Mouse (Mus musculus): ENCODE data around the gene Cartpt. TPM values are rescaled to one million over a fixed set of nuclear protein-coding genes. Genes with fewer than 3 reads are reported as not detected.
"Not testable (repeated sequence)": the region's sequence is repeated elsewhere in the genome, so short reads cannot be mapped to it uniquely, and the experiment has no call there.

Gene Cartpt
- polyA plus RNA-seq, 1 experiment from 2014 or later, result 5.3 TPM

DNA sequence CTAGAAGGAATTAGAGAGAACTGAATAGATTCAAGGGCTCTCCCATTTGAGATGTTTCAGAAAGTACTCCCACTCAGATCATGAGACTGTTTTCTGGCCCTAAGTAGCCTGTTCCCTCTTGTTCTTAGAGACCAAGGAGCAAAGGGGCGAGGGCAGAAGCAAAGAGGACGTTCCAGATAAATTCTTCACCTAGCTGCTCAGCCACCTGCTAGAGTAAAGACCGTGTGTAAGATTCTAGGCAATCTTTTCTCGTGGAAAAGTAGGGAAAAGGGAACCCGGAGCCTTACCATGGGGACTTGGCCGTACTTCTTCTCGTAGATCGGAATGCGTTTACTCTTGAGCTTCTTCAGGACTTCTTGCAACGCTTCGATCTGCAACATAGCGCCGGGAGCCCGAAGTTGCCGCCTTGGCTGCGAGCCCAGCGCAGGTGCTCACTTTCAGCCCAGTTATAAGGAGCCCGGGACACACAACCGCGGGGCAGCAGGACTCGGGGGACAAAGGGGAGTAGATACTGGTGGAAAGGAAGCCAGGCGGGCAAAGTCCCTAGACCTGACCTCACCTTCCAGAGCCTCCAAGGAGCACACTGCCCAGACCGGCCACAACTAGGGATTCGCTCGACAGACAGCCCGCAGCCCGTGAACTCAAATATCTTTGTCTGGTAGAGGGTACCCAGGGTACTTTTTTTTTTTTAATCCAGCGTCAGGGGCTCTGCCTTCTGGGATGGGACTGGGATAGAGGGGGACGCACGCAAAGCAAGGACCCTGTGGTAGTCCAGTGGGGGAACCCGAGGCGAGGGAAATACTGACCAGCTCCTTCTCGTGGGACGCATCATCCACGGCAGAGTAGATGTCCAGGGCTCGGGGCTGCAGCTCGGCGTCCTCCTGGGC lies 978 bp downstream of the Cartpt start:
- H3K27me3 ChIP-seq, result peaks cover 45% of the 10 kb centered on the region
- H3K36me3 ChIP-seq, result no peaks in the 10 kb centered on the region
- no peak overlapping the region for H3K9ac ChIP-seq
- 5% methylated on average over 38 of the region's 38 CpGs for WGBS
- peaks cover 13% of the 10 kb centered on the region for H3K4me1 ChIP-seq
- ATAC-seq (ENCODE audit: insufficient number of reproducible peaks, low FRiP score, low TSS enrichment, low read depth), result no peak
- H3K4me2 ChIP-seq (replicated peaks), result peak overlapping the region; percentile 32
- no peaks in the 10 kb centered on the region for H3K9me3 ChIP-seq (replicated peaks)
- peak overlapping the region; percentile 21 for H3K4me3 ChIP-seq (replicated peaks)
- no peak overlapping the region for H3K27ac ChIP-seq (replicated peaks)

DNA sequence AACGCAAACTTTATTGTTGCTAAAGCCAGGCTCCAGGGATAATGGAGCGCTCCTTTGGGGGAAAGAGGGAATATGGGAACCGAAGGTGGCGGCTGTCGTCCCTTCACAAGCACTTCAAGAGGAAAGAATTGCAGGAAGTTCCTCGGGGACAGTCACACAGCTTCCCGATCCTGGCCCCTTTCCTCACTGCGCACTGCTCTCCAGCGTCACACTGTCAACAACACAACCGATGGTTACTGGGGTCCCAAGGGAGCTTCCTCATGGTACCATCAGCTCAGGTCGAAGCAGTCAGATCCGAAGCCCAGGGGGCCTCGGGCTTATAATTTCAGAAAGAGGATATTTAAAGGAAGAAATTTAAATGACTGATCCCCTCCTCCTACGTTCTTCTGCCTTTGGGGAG lies 2.1 kb downstream of the Cartpt start:
- Histone ChIP-seq H3K4me1 (peaks cover 13% of the 10 kb centered on the region), H3K36me3 (no peaks in the 10 kb centered on the region), H3K4me2 (replicated peaks) (no peak overlapping the region), H3K27ac (replicated peaks) (no peak overlapping the region), H3K9ac (no peak overlapping the region), H3K9me3 (replicated peaks) (no peaks in the 10 kb centered on the region), H3K4me3 (replicated peaks) (no peak overlapping the region), H3K27me3 (peaks cover 45% of the 10 kb centered on the region)
- ATAC-seq (ENCODE audit: insufficient number of reproducible peaks, low FRiP score, low TSS enrichment, low read depth), result no peak
- WGBS, result 16% methylated on average over 14 of the region's 14 CpGs

DNA sequence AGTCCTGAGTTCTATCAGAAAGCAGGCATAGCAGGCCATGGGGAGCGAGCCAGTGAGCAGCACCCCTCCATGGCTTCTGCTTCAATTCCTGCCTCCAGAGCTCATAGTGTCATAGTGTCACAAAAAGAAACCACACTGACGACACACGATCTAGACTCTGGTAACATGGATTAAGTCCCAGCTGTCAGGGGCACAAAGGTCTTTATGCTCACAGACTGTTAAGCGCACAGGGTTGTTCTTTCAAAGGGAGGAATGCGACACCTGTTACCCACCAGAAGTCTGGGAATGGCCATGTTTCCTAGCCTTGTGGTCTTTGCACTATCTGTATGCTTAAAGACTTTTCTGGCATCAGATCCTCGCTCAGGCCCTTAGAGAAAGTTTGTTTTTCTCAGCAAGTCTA lies 15.3 kb downstream of the Cartpt start:
- 60% methylated on average over 6 of the region's 6 CpGs for WGBS
- no peak for ATAC-seq (ENCODE audit: insufficient number of reproducible peaks, low FRiP score, low TSS enrichment, low read depth)
- no peaks in the 10 kb centered on the region for H3K9me3 ChIP-seq (replicated peaks)
- no peak overlapping the region for H3K27ac ChIP-seq (replicated peaks)
- no peaks in the 10 kb centered on the region for H3K27me3 ChIP-seq
- H3K9ac ChIP-seq, result no peak overlapping the region
- H3K4me3 ChIP-seq (replicated peaks), result no peak overlapping the region
- no peak overlapping the region for H3K4me2 ChIP-seq (replicated peaks)
- H3K36me3 ChIP-seq, result no peaks in the 10 kb centered on the region
- no peaks in the 10 kb centered on the region for H3K4me1 ChIP-seq

DNA sequence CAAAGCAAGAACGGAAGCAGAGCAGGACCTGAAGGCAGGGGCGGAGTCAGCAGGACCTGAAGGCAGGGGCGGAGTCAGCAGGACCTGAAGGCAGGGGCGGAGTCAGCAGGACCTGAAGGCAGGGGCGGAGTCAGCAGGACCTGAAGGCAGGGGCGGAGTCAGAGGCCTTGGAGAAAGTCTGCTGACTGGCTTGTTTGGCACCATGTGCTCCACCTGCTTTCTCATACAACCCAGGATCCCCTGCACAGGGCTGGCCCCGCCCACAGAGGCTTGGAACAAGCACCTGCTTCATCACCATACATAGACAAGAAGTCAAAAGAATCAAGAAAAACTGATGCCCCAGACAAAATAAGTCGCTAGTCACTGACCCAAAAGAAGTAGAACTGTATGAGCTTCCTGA lies 19.1 kb downstream of the Cartpt start:
- H3K36me3 ChIP-seq; H3K27me3 ChIP-seq; H3K27ac ChIP-seq (replicated peaks); H3K4me2 ChIP-seq (replicated peaks); ATAC-seq (ENCODE audit: insufficient number of reproducible peaks, low FRiP score, low TSS enrichment, low read depth); H3K4me3 ChIP-seq (replicated peaks); H3K4me1 ChIP-seq; H3K9ac ChIP-seq; H3K9me3 ChIP-seq (replicated peaks): not testable (repeated sequence)
- 70% methylated on average over 8 of the region's 8 CpGs for WGBS

DNA sequence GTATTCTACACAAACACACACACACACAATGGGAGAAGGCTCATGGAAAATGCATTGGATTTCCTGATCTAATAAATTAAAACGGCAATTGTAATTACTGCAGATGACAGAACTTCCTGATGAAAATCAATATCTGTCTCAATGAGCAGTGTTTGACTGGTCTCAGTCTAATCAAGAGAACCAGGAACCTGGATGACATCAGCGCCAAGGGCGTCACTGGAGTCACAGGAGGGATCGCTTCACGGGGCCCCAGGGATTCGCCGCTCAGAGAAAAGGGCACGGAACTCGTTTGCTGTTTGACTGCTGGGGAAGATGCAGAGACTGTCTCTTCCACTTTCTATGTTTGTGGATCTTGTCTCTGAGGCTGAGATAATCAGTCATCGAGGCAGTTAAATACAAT lies 21.2 kb downstream of the Cartpt start:
- WGBS, result 57% methylated on average over 10 of the region's 10 CpGs

DNA sequence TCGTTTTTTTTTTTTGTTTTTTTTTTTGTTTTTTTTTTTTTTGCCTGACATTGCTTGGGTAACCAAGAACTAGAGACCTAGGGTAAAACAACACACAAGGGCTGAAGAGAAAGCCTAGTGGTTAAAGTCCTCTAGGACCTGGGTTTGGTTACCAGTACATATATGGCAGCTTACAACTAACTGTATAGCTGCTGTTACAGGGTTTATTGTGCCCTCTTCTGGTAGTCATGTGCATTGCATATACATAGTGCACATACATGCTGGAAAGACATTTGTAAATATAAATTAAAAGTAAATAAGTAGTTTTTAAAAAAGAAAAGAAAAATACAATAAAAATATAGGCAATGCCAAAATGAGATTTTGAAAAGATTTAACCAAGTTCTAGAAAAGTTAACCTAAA lies 28.8 kb downstream of the Cartpt start:
- ATAC-seq (ENCODE audit: insufficient number of reproducible peaks, low FRiP score, low TSS enrichment, low read depth), result no peak
- H3K9me3 ChIP-seq (replicated peaks), result no peaks in the 10 kb centered on the region
- no peak overlapping the region for H3K4me3 ChIP-seq (replicated peaks)
- no peak overlapping the region for H3K9ac ChIP-seq
- no peaks in the 10 kb centered on the region for H3K4me1 ChIP-seq
- 79% methylated on average over 1 of the region's 1 CpGs for WGBS
- H3K36me3 ChIP-seq, result no peaks in the 10 kb centered on the region
- H3K27me3 ChIP-seq, result no peaks in the 10 kb centered on the region
- H3K27ac ChIP-seq (replicated peaks), result no peak overlapping the region
- H3K4me2 ChIP-seq (replicated peaks), result no peak overlapping the region

More for the DNA sequence above, 21.2 kb downstream of the Cartpt start:
- H3K4me1 ChIP-seq, result no peaks in the 10 kb centered on the region
- no peak for ATAC-seq (ENCODE audit: insufficient number of reproducible peaks, low FRiP score, low TSS enrichment, low read depth)
- H3K4me3 ChIP-seq (replicated peaks), result no peak overlapping the region
- H3K27me3 ChIP-seq, result no peaks in the 10 kb centered on the region
- H3K9me3 ChIP-seq (replicated peaks), result no peaks in the 10 kb centered on the region
- H3K36me3 ChIP-seq, result no peaks in the 10 kb centered on the region
- H3K4me2 ChIP-seq (replicated peaks), result no peak overlapping the region
- H3K9ac ChIP-seq, result no peak overlapping the region
- H3K27ac ChIP-seq (replicated peaks), result no peak overlapping the region

DNA sequence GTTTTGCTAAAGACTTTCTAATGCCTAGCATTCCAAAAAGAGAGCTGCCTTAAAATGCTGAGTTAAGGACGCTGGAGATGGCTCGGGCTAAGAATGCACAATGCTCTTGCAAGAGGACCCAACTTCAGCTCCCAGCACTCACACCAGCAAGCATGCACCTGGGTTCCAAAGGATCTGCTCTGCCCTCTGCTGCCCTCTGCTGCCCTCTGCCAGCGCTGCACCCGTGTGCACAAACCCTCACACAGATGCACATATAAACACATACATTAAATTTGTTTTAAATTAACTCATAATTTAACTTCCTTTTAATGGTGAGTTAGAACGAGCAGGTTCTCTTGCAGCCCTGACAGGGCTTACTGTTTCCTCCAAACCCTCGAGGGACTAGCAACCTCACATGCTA lies 32.5 kb downstream of the Cartpt start:
- WGBS, result 85% methylated on average over 6 of the region's 6 CpGs
- Histone ChIP-seq H3K27ac (replicated peaks) (no peak overlapping the region), H3K9me3 (replicated peaks) (no peaks in the 10 kb centered on the region), H3K4me2 (replicated peaks) (no peak overlapping the region), H3K36me3 (no peaks in the 10 kb centered on the region), H3K4me3 (replicated peaks) (no peak overlapping the region), H3K27me3 (no peaks in the 10 kb centered on the region), H3K9ac (no peak overlapping the region), H3K4me1 (no peaks in the 10 kb centered on the region)
- no peak for ATAC-seq (ENCODE audit: insufficient number of reproducible peaks, low FRiP score, low TSS enrichment, low read depth)

DNA sequence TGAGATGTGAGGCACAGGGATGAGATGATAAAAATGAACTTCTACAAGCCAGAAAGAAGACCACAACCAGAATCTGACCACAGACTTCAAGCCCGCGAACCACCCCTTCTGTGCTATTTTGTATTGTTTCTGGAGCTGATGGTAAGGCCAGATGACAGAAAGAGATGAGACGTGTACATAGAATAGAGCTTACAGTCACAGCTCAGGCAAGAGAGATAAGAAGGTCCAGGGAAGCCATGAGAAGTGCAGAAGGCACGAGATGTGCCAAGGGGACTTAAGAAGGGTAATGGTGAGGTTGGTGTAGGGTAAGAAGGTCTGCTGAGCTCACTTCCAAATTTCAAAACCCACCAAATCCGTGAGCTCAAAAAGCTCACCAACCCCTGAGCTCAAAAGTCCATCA lies 36.6 kb downstream of the Cartpt start:
- Histone ChIP-seq H3K4me2 (replicated peaks) (no peak overlapping the region), H3K36me3 (no peaks in the 10 kb centered on the region), H3K4me1 (no peaks in the 10 kb centered on the region), H3K4me3 (replicated peaks) (no peak overlapping the region), H3K27ac (replicated peaks) (no peak overlapping the region), H3K9ac (no peak overlapping the region), H3K9me3 (replicated peaks) (no peaks in the 10 kb centered on the region), H3K27me3 (no peaks in the 10 kb centered on the region)
- ATAC-seq (ENCODE audit: insufficient number of reproducible peaks, low FRiP score, low TSS enrichment, low read depth), result no peak
- 85% methylated on average over 5 of the region's 5 CpGs for WGBS

DNA sequence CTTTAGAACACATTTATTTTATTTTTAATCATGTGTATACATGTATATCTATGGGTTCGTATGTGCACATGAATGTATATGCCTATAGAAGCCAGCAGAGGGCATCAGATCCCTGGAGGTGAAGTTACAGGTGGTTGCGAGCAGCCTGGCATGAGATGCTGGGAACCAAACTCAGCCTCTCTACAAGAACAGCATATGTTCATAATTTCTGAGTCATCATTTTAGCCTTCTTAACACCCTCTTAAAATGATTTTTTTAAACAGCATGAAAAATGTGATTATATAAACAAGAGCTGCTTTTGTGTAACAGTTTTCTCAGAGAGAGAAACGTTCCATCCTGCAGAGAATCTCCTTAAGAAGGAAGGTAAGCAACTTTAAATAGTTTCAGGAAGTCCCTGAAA lies 40.2 kb downstream of the Cartpt start:
- no peaks in the 10 kb centered on the region for H3K4me1 ChIP-seq
- H3K4me2 ChIP-seq (replicated peaks), result no peak overlapping the region
- no peak overlapping the region for H3K9ac ChIP-seq
- H3K27ac ChIP-seq (replicated peaks), result no peak overlapping the region
- no peaks in the 10 kb centered on the region for H3K9me3 ChIP-seq (replicated peaks)
- WGBS, result 83% methylated on average over 3 of the region's 3 CpGs
- no peaks in the 10 kb centered on the region for H3K27me3 ChIP-seq
- H3K36me3 ChIP-seq, result no peaks in the 10 kb centered on the region
- ATAC-seq (ENCODE audit: insufficient number of reproducible peaks, low FRiP score, low TSS enrichment, low read depth), result no peak
- H3K4me3 ChIP-seq (replicated peaks), result no peak overlapping the region

DNA sequence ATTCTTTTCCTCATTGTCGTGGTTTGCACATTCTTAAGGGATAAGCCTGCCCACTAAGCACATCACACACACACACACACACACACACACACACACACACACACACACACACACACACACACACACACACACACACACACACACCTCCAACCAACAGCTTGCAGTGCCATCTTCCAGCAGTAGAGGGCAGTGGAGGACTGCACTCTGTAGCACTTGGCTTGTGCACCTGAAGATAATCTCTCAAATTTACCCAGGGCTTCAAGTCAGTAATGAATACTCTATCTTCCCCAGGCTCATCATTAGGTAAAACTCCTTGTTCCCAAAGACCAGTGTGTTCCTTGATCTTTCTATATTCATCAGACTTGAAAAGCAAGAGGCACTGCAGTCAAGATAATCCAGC lies 41.8 kb downstream of the Cartpt start:
- no peak overlapping the region for H3K9ac ChIP-seq
- ATAC-seq (ENCODE audit: insufficient number of reproducible peaks, low FRiP score, low TSS enrichment, low read depth), result no peak

DNA sequence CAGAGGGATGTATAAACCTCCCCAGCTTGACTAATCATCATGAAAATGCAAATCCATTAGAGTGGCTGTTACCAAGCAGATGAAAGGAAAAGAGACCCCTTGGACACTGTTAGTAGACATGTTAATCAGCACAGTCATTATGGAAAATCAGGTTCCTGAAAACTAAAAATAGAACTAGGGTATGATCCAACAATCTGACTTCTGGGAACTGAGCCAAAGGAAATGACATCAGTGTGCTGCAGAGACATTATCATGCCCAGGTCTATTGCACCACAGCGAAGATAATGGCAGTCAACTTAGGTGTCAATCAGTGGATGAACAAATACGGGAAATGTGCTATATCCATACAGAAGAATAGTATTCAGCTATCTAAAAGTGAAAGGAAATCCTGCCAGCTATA lies 43.0 kb downstream of the Cartpt start:
- 37% methylated on average over 2 of the region's 2 CpGs for WGBS
- Histone ChIP-seq H3K4me3 (replicated peaks) (no peak overlapping the region), H3K4me2 (replicated peaks) (no peak overlapping the region), H3K9ac (no peak overlapping the region), H3K27ac (replicated peaks) (no peak overlapping the region), H3K9me3 (replicated peaks) (no peaks in the 10 kb centered on the region), H3K27me3 (no peaks in the 10 kb centered on the region), H3K36me3 (no peaks in the 10 kb centered on the region), H3K4me1 (no peaks in the 10 kb centered on the region)
- no peak for ATAC-seq (ENCODE audit: insufficient number of reproducible peaks, low FRiP score, low TSS enrichment, low read depth)

More for the DNA sequence above, 41.8 kb downstream of the Cartpt start:
- Histone ChIP-seq H3K4me3 (replicated peaks) (no peak overlapping the region), H3K27me3 (no peaks in the 10 kb centered on the region), H3K4me2 (replicated peaks) (no peak overlapping the region), H3K36me3 (no peaks in the 10 kb centered on the region), H3K4me1 (no peaks in the 10 kb centered on the region), H3K27ac (replicated peaks) (no peak overlapping the region), H3K9me3 (replicated peaks) (no peaks in the 10 kb centered on the region)
- 0% methylated on average over 1 of the region's 1 CpGs for WGBS

DNA sequence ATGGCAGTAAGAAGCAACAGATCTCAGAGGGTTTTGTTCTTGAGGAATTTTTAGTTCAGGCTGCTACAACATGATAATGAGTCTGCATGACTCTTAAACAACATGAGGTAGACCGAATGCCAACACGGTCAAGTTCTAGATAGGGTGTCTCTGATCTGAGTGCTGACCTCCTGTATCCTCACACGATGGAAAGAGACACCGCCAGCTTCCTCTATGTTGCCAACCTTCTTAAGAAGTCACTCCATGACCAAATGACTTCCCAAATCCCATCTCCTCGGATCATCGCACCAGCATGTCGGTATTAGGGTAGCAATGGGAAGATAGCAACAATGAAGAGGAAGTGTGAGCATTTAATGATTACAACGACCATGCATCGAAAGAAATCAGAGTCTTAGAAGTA lies 43.6 kb downstream of the Cartpt start:
- Histone ChIP-seq H3K4me3 (replicated peaks) (no peak overlapping the region), H3K27me3 (no peaks in the 10 kb centered on the region), H3K27ac (replicated peaks) (no peak overlapping the region), H3K36me3 (no peaks in the 10 kb centered on the region), H3K9me3 (replicated peaks) (no peaks in the 10 kb centered on the region), H3K9ac (no peak overlapping the region), H3K4me2 (replicated peaks) (no peak overlapping the region), H3K4me1 (no peaks in the 10 kb centered on the region)
- 78% methylated on average over 9 of the region's 9 CpGs for WGBS
- no peak for ATAC-seq (ENCODE audit: insufficient number of reproducible peaks, low FRiP score, low TSS enrichment, low read depth)

All from embryonic facial prominence, embryonic 15.5 days (tissue).